Mouse (Mus musculus) forebrain, embryonic 12.5 days (tissue): ENCODE measurements at regions not wholly inside any gene's neighbourhood (a gene's known extent, or its start where the extent isn't known, plus 50 kb on each side); places are given as distances from the start of the nearest gene placed in this dataset.
A peak's percentile ranks its signal among the peaks of the same experiment; 100 is the strongest.
"Not testable (repeated sequence)": the region's sequence is repeated elsewhere in the genome, so short reads cannot be mapped to it uniquely, and the experiment has no call there.

Source experiments
- ATAC-seq: fragments of 200-750 bp; cut with Nextera tagmentation; 2 replicates; pipeline ENCODE4 v1.8.0; 2017; ENCODE audit warnings: moderate TSS enrichment; ENCODE audit not compliant: low FRiP score
- H3K27ac ChIP-seq: fragments of 300-500 bp; sonication (generic); 2 replicates; pipeline ENCODE4 v1.5.1; 2016; ENCODE audit warnings: mild to moderate bottlenecking
- H3K27me3 ChIP-seq: fragments of 300-500 bp; sonication (generic); 2 replicates; pipeline ENCODE4 v1.6.1; 2016; ENCODE audit warnings: mild to moderate bottlenecking
- H3K36me3 ChIP-seq: fragments of 300-500 bp; sonication (generic); replicated peaks from 2 replicates; pipeline ENCODE4 v1.6.1; 2016; ENCODE audit warnings: mild to moderate bottlenecking
- H3K4me1 ChIP-seq: fragments of 300-500 bp; sonication (generic); 2 replicates; pipeline ENCODE4 v1.6.1; 2016
- H3K4me2 ChIP-seq: fragments of 300-500 bp; sonication (generic); 2 replicates; pipeline ENCODE4 v1.6.1; 2016; ENCODE audit warnings: mild to moderate bottlenecking, moderate library complexity
- H3K4me3 ChIP-seq: fragments of 300-500 bp; sonication (generic); replicated peaks from 2 replicates; pipeline ENCODE4 v1.5.1; 2016; ENCODE audit warnings: mild to moderate bottlenecking
- H3K9ac ChIP-seq: fragments of 300-500 bp; sonication (generic); 2 replicates; pipeline ENCODE4 v1.6.1; 2016; ENCODE audit warnings: mild to moderate bottlenecking
- H3K9me3 ChIP-seq: fragments of 300-500 bp; sonication (generic); 2 replicates; pipeline ENCODE4 v1.6.1; 2016
- WGBS: fragments of 180-500 bp; shearing (Covaris S2); methylation state at CpG from one replicate; pipeline ENCODE4 v1.1.7; 2016; 5-methylcytosine and 5-hydroxymethylcytosine counted together

DNA sequence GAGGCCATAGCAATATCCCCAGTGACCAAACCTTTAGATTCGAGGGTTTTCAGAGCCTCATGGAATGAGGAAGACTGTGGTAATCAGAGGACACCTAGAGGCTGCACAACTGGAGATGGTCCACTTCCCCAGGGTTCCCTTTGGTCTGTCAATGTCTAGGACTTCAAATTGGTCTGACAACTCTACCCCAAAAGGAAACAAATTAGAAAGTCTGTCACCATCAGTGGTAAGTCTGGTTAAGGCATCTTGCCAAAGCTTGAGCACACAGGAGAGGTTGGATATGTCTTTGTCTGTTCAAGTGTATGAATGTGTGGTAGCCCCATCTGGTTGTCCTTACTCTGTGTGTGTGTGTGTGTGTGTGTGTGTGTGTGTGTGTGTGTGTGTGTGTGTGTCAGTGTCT, 494.3 kb upstream of the Tbl1xr1 start:
- Histone ChIP-seq H3K27ac (no peak overlapping the region), H3K27me3 (0 out of 2 replicates have a peak, but pooled peaks cover 2% of the 10 kb centered on the region), H3K4me3 (no peak overlapping the region), H3K4me2 (no peak overlapping the region), H3K9me3 (no peaks in the 10 kb centered on the region), H3K9ac (no peak overlapping the region), H3K4me1 (no peaks in the 10 kb centered on the region; the same call in 1 of the 2 replicates), H3K36me3 (no peaks in the 10 kb centered on the region)
- ATAC-seq: no peak
- WGBS: 71% methylated on average over 1 of the region's 1 CpGs

DNA sequence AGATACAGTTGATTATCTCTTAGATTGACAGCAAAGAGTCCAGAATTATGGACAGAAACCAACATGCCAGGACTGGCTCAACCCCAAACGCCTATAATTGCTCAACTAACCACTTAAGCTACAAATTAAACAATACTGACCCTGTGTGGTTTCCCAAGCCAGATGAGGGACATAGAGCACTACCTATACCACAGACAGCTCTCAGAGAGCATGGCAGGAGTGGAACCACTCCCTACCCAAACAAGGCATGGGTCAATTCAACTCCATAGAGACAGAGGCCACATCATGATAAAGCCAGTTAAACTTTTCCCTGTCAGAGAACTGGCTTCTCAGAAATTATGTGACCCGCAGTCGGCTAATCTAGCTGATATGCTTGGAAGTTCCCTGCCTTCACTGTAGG, 490.7 kb upstream of the Tbl1xr1 start:
- no peak for ATAC-seq
- Histone ChIP-seq H3K4me2 (no peak overlapping the region), H3K9ac (no peak overlapping the region)

DNA sequence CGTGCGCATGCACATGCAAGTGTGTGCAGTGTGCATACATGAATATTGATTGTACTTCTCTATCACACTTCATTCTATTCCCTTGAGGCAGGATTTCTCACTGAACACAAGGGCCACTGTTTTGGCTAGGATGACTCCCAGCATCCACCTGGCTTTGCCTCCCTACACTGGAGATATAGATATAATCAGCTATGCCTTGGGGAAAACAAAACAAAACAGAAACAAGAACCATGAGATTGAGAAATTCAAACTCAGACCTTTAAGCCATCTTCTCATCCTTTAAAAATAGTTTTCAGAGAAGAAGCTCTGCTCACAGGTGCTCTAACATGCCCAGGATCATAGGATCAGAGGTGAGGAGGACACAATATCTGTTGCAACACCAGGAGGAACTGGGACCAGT, 469.6 kb upstream of the Tbl1xr1 start:
- Histone ChIP-seq H3K9ac (no peak overlapping the region), H3K4me3 (no peak overlapping the region), H3K27ac (no peak overlapping the region), H3K9me3 (no peaks in the 10 kb centered on the region), H3K4me2 (no peak overlapping the region), H3K36me3 (no peaks in the 10 kb centered on the region), H3K4me1 (no peaks in the 10 kb centered on the region), H3K27me3 (no peaks in the 10 kb centered on the region)
- no peak for ATAC-seq
- WGBS: 96% methylated on average over 2 of the region's 2 CpGs

More for the DNA sequence above, 490.7 kb upstream of the Tbl1xr1 start:
- Histone ChIP-seq H3K4me1 (no peaks in the 10 kb centered on the region), H3K36me3 (no peaks in the 10 kb centered on the region), H3K27me3 (no peaks in the 10 kb centered on the region), H3K9me3 (no peaks in the 10 kb centered on the region), H3K4me3 (no peak overlapping the region), H3K27ac (no peak overlapping the region)
- 84% methylated on average over 3 of the region's 3 CpGs for WGBS

DNA sequence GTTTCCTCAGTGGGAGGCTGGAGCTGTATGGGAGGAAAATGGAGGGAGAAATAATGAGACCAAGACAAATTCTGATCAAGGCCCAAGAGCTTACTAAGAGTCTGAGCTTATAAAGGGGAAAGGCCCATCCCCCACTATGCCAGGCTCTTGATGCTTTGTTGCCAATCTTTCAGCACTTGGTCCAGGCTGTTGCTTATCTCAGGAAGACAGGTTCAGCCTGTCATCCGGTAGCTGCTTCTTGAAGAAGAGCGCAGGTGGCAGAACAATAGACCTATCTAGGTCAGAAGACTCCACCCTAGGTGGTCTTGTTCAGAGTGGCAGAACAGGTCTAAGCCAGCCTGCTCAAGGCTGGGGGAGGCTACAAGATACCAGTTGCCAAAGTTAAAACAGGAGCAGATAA, 466.2 kb upstream of the Tbl1xr1 start:
- Histone ChIP-seq H3K36me3 (no peaks in the 10 kb centered on the region), H3K27ac (no peak overlapping the region), H3K4me1 (no peaks in the 10 kb centered on the region), H3K4me2 (no peak overlapping the region), H3K9me3 (no peaks in the 10 kb centered on the region), H3K4me3 (no peak overlapping the region), H3K27me3 (no peaks in the 10 kb centered on the region), H3K9ac (no peak overlapping the region)
- no peak for ATAC-seq
- WGBS: 95% methylated on average over 2 of the region's 2 CpGs

DNA sequence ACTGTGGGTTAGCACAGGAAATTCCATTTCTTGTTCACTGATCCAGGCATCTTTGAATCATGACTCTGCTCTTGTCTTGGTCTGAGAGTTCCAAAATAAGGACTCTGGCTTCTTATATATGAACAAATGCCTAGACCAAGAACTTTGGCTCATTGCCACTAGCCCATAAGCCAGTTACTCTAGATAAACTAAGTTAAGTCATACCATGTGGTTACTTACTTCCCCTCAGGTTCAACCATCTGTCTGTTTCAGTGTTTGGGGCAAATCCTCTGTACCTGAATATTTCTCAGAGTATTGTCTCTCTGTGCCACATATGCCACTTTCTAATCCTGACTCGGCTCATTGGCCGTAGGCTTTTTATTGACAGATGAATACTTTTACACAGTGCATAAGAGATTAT, 454.7 kb upstream of the Tbl1xr1 start:
- H3K9me3 ChIP-seq: no peaks in the 10 kb centered on the region
- H3K36me3 ChIP-seq: no peaks in the 10 kb centered on the region
- ATAC-seq: no peak
- H3K27me3 ChIP-seq: no peaks in the 10 kb centered on the region
- H3K9ac ChIP-seq: no peak overlapping the region
- WGBS: 93% methylated on average over 2 of the region's 2 CpGs
- H3K4me3 ChIP-seq: no peak overlapping the region
- H3K27ac ChIP-seq: no peak overlapping the region
- H3K4me2 ChIP-seq: no peak overlapping the region
- no peaks in the 10 kb centered on the region for H3K4me1 ChIP-seq

DNA sequence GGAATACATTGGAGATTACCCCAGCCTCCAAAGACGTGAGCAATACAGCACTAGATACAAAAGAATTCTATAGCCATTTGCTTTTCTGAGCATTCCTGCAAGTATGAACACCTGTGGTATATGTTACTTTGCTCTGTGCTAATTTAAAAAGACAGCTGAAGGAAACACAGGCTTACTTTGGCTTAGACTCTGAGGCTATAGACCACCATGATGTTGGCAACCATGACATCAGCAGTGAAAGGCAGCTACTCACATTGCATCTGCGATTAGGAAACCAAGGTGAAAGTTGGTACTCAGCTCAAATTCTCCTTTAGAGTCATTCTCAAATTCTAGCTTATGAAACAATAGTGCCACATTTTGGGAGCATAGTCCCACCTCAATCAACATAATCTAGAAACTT, 451.4 kb upstream of the Tbl1xr1 start:
- Histone ChIP-seq H3K27me3 (no peaks in the 10 kb centered on the region), H3K4me2 (no peak overlapping the region), H3K4me3 (no peak overlapping the region), H3K36me3 (no peaks in the 10 kb centered on the region), H3K9me3 (no peaks in the 10 kb centered on the region), H3K4me1 (no peaks in the 10 kb centered on the region), H3K9ac (no peak overlapping the region), H3K27ac (no peak overlapping the region)
- ATAC-seq: no peak
- 93% methylated on average over 2 of the region's 2 CpGs for WGBS

DNA sequence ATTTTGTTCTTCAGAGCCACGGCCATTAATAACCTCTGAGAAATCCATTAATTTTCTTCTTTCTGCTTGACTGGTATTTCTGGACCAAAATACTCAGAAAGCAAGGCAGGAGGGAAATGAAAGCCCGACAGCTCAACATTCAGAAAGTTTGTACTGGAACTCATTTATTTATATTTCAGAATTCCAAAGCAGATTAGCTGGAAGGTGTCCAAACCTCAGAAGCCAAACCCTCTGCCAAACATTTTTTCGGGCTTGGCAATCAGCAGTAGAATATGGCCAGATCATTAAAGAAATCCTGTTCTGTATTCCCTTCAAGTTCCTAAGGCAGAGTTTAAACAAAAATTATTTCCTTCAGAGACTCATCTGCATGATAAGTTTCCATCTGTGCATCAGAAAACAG, 450.4 kb upstream of the Tbl1xr1 start:
- Histone ChIP-seq H3K27me3 (no peaks in the 10 kb centered on the region), H3K4me2 (no peak overlapping the region), H3K4me1 (no peaks in the 10 kb centered on the region), H3K36me3 (no peaks in the 10 kb centered on the region), H3K9ac (no peak overlapping the region), H3K27ac (no peak overlapping the region), H3K9me3 (no peaks in the 10 kb centered on the region), H3K4me3 (no peak overlapping the region)
- 66% methylated on average over 3 of the region's 3 CpGs for whole genome bisulfite sequencing
- ATAC-seq: no peak

DNA sequence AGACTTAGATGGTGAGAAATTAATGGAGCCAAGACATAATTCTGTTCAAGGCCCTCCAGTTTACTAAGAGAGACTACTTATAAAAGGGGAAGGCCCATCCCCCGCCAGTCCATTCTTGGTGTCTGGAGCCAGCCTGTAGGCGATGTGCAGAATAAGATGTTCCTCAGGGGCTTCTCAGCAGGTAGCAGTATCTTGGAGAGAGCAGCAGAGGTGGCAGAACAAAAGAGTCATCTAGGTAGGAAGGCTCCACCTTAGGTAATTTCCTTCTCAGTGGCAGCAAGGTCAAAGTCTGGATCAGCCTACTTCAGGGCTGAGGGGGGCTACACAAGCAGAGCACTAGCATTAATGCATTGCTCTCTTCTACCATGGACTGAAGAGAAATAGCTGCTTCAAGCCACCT, 449.4 kb upstream of the Tbl1xr1 start:
- not testable (repeated sequence) for H3K27me3 ChIP-seq, H3K4me1 ChIP-seq, H3K4me3 ChIP-seq, H3K4me2 ChIP-seq, H3K27ac ChIP-seq, H3K9ac ChIP-seq, H3K9me3 ChIP-seq, ATAC-seq, H3K36me3 ChIP-seq
- 89% methylated on average over 2 of the region's 2 CpGs for WGBS

DNA sequence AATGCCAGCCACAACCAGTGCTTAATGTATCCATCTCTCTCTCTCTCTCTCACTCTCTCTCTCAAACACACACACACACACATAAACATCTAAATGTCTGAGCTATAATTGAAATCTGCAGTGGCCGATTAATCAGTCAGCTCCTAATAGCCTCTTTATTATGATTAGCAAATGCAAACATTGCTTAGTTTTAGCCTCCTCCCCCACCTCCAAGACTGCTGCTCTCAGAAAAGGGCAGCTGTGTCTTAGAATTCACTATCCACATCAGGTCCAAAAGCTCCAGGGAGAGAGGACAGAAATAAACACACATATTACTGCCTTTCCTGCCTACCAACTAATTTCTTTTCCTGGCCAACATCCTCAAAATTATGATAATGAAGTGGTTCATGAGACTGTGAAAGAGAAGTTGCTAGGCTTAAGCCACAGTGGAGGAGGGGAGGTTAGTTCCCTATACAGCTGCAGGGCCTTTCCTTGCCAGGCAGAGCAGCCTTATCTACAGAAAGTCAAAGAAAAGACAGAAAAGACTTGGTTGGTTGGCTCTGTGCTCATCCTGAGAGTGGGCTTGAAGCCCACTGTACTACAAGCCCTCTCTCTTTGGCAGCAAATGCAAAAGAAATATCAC, 442.7 kb upstream of the Tbl1xr1 start:
- Histone ChIP-seq H3K4me3 (no peak overlapping the region), H3K27ac (no peak overlapping the region), H3K27me3 (no peaks in the 10 kb centered on the region), H3K4me2 (no peak overlapping the region), H3K9ac (no peak overlapping the region), H3K36me3 (no peaks in the 10 kb centered on the region), H3K9me3 (no peaks in the 10 kb centered on the region), H3K4me1 (no peaks in the 10 kb centered on the region)
- 43% methylated on average over 1 of the region's 1 CpGs for WGBS
- peak; percentile 67; the same call in 1 of the 2 replicates for ATAC-seq

DNA sequence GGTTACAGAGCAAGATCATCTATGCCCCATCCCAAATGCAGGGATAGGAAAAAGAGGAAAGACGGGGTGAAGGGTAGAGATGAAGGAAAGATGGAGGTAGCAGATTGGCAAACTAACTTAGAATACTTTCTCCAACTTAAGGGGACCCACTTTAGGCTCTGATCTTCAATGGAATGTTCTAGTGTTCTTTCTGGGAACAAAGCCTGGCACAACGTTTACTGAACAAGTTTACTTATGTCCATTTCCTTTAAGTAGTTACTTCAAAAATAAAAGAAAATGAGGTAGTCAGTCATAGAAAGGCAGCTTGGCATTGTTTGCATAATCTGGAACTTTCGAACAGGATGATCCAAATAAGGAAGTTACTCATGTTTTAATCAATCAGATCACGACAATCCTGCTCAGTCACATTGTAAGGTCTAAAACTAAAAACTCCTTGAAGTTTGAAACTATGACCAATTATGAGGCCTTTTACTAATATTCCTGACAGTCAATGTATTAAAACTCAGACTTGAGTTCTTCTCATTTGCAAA, 441.7 kb upstream of the Tbl1xr1 start:
- no peak overlapping the region for H3K4me3 ChIP-seq
- WGBS: 88% methylated on average over 4 of the region's 4 CpGs

DNA sequence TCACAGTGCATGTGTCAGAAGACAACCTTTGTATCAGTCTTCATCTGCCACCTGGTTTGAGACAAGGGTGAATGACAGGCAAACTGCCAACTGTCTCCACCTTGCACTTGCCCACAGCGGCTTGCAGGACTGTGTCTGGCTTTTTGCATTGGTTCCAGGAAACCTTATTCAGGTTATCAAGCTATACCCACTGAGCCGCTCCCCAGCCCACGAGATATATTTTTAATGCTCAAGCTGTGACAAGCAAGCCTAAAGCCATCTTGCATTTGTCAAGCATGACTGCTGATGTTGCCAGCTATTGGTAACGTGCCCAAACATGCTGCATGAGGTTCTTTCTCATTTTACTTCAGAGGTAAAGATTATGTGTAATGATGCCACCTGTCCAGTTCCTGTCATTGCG, 437.6 kb upstream of the Tbl1xr1 start:
- Histone ChIP-seq H3K4me3 (no peak overlapping the region), H3K27me3 (no peaks in the 10 kb centered on the region), H3K4me1 (no peaks in the 10 kb centered on the region), H3K4me2 (no peak overlapping the region), H3K36me3 (no peaks in the 10 kb centered on the region), H3K9me3 (no peaks in the 10 kb centered on the region), H3K9ac (no peak overlapping the region), H3K27ac (no peak overlapping the region)
- 92% methylated on average over 5 of the region's 5 CpGs for WGBS
- ATAC-seq: no peak

More for the DNA sequence above, 441.7 kb upstream of the Tbl1xr1 start:
- H3K27ac ChIP-seq: no peak overlapping the region
- H3K4me2 ChIP-seq: no peak overlapping the region
- ATAC-seq: no peak
- no peaks in the 10 kb centered on the region for H3K27me3 ChIP-seq
- H3K36me3 ChIP-seq: no peaks in the 10 kb centered on the region
- H3K9ac ChIP-seq: no peak overlapping the region
- H3K9me3 ChIP-seq: no peaks in the 10 kb centered on the region
- H3K4me1 ChIP-seq: no peaks in the 10 kb centered on the region

DNA sequence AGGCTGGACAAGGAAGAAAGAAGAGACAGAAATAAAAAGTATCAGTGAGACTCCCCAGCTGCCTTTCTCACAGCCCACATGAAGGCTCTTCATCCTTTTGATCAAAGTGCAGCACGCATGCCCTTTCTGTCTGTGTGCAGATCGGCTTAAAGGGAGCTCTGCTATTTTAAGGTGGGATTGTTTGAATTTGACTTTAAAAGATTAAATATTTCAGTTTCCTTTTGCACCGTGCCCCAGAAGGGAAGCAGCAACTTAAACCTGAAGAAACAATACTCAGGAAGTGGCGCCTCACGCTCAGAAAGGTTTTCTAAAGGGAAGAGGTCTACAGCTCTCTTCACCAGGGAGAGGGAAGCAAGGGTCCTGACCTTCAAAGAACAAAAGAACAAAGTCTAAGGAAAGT, 436.9 kb upstream of the Tbl1xr1 start:
- WGBS: 51% methylated on average over 5 of the region's 5 CpGs
- Histone ChIP-seq H3K27me3 (no peaks in the 10 kb centered on the region), H3K27ac (no peak overlapping the region), H3K4me2 (no peak overlapping the region), H3K4me1 (no peaks in the 10 kb centered on the region), H3K9ac (no peak overlapping the region), H3K4me3 (no peak overlapping the region), H3K9me3 (no peaks in the 10 kb centered on the region), H3K36me3 (no peaks in the 10 kb centered on the region)
- no peak for ATAC-seq

DNA sequence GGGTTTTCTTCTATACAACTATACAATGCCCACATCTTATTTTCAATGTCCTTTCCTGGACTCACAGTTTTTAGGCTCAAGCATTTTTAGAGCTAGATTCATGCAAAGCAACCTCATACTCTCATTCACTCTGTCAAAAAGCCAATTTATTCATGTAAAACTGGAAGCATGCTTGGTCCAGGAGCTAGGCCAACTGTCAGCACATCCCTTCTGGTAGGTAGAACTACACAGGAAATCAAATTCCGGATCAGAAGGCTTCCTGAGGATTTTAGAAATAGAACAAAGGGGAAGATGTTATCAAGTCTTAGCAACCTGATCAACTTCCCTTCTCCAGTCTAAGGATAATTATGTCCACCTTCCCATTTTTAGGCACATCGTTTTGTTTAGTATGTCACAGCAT, 432.4 kb upstream of the Tbl1xr1 start:
- no peaks in the 10 kb centered on the region for H3K9me3 ChIP-seq
- no peak overlapping the region for H3K27ac ChIP-seq
- no peak overlapping the region for H3K9ac ChIP-seq
- H3K4me3 ChIP-seq: no peak overlapping the region
- no peaks in the 10 kb centered on the region for H3K4me1 ChIP-seq
- ATAC-seq: no peak
- 78% methylated on average over 2 of the region's 2 CpGs for WGBS
- H3K27me3 ChIP-seq: no peaks in the 10 kb centered on the region
- H3K36me3 ChIP-seq: no peaks in the 10 kb centered on the region
- H3K4me2 ChIP-seq: no peak overlapping the region
